Mouse (Mus musculus): Measurements from ENCODE around the gene Smg1. TPM values are rescaled to one million over a fixed set of nuclear protein-coding genes. Genes with fewer than 3 reads are reported as not detected.
A peak's percentile ranks its signal among the peaks of the same experiment; 100 is the strongest.
"Not testable (repeated sequence)": the region's sequence is repeated elsewhere in the genome, so short reads cannot be mapped to it uniquely, and the experiment has no call there.

Gene Smg1
- polyA plus RNA-seq, 1 experiment, result 0.62 TPM

DNA sequence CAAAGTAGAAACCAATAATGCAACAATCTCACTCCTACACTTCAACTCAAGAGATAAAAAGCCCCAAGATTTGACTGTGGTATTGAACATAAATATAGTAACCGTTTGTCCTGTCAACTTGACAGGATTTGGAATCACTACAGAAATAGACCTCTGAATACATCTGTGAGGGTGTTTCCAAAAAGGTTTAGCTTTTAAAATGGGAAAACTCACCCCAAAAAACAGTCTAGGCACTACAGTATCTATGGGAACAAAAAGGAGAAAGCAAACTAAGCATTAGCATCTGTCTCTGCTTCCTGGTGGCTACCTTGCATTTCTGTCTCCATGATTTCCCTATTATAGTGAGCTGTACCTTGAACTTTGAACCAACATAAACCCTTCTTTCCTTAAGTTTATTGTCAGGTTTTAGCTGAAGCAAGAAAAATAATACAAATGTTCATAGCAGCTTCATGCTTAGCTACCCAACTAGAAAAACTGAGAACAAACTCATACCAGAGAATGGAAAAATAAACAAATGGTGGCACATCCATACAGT, 67.6 kb downstream of the Smg1 start:
- Histone ChIP-seq H3K4me1 (ENCODE audit: control insufficient read depth) (peaks cover 1% of the 10 kb centered on the region), H3K9me3 (ENCODE audit: control insufficient read depth, low read length) (no peaks in the 10 kb centered on the region), H3K4me3 (replicated peaks) (no peak overlapping the region), H3K36me3 (ENCODE audit: control insufficient read depth) (peaks cover 80% of the 10 kb centered on the region), H3K27me3 (ENCODE audit: control insufficient read depth) (no peaks in the 10 kb centered on the region)
- TF ChIP-seq GATA1 (IDR thresholded peaks at IDR 0.05; ENCODE audit: low read length) (no peak), TAL1 (IDR thresholded peaks at IDR 0.05; ENCODE audit: low read length) (no peak)

- H3K4me1 ChIP-seq (ENCODE audit: control insufficient read depth); H3K4me3 ChIP-seq (replicated peaks); H3K9me3 ChIP-seq (ENCODE audit: control insufficient read depth, low read length); H3K27me3 ChIP-seq (ENCODE audit: control insufficient read depth): not testable (repeated sequence)
- H3K36me3 ChIP-seq (ENCODE audit: control insufficient read depth), result peaks cover 90% of the 10 kb centered on the region
Measured at GRCm38 (mm10) chr7:118170125-118170524, 73.3 kb downstream of the Smg1 start.

GRCm38 (mm10) chr7:118163006-118163405, 80.5 kb downstream of the Smg1 start:
- Histone ChIP-seq H3K4me1 (ENCODE audit: control insufficient read depth) (no peaks in the 10 kb centered on the region), H3K27me3 (ENCODE audit: control insufficient read depth) (no peaks in the 10 kb centered on the region), H3K4me3 (replicated peaks) (no peak overlapping the region), H3K9me3 (ENCODE audit: control insufficient read depth, low read length) (no peaks in the 10 kb centered on the region), H3K36me3 (ENCODE audit: control insufficient read depth) (peaks cover 68% of the 10 kb centered on the region)
- TF ChIP-seq GATA1 (IDR thresholded peaks at IDR 0.05; ENCODE audit: low read length) (no peak), TAL1 (IDR thresholded peaks at IDR 0.05; ENCODE audit: low read length) (no peak)

- H3K9me3 ChIP-seq (ENCODE audit: control insufficient read depth, low read length), result no peaks in the 10 kb centered on the region
- TF ChIP-seq GATA1 (IDR thresholded peaks at IDR 0.05; ENCODE audit: low read length) (no peak), TAL1 (IDR thresholded peaks at IDR 0.05; ENCODE audit: low read length) (no peak)
- H3K27me3 ChIP-seq (ENCODE audit: control insufficient read depth), result no peaks in the 10 kb centered on the region
- H3K36me3 ChIP-seq (ENCODE audit: control insufficient read depth), result peaks cover 64% of the 10 kb centered on the region
- H3K4me3 ChIP-seq (replicated peaks), result no peak overlapping the region
- H3K4me1 ChIP-seq (ENCODE audit: control insufficient read depth), result no peaks in the 10 kb centered on the region
Measured at GRCm38 (mm10) chr7:118160121-118160520, 83.3 kb downstream of the Smg1 start.

DNA sequence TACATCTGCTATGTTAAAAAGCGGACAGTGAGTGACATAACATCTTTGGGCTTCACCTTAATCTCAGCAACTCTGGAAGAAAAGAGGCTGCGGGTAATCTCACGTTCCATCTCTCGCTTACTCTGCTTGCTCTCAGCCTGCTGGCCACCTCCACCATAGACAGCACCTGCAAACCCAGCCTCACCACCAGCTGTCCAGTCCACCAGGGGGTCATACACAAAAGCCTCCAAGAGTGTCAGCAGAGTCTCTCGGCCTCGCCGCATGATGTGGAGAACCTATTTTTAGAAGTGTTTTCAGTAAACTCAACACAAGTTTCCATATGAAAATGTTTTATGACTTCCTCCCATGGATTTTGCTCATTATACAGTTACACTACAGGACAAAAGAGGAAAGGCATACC, 87.0 kb downstream of the Smg1 start:
- no peaks in the 10 kb centered on the region for H3K4me1 ChIP-seq (ENCODE audit: control insufficient read depth)
- H3K9me3 ChIP-seq (ENCODE audit: control insufficient read depth, low read length), result no peaks in the 10 kb centered on the region
- no peak overlapping the region for H3K4me3 ChIP-seq (replicated peaks)
- no peak for TF ChIP-seq GATA1 (IDR thresholded peaks at IDR 0.05; ENCODE audit: low read length)
- no peak for TF ChIP-seq TAL1 (IDR thresholded peaks at IDR 0.05; ENCODE audit: low read length)
- peaks cover 78% of the 10 kb centered on the region for H3K36me3 ChIP-seq (ENCODE audit: control insufficient read depth)
- no peaks in the 10 kb centered on the region for H3K27me3 ChIP-seq (ENCODE audit: control insufficient read depth)

DNA sequence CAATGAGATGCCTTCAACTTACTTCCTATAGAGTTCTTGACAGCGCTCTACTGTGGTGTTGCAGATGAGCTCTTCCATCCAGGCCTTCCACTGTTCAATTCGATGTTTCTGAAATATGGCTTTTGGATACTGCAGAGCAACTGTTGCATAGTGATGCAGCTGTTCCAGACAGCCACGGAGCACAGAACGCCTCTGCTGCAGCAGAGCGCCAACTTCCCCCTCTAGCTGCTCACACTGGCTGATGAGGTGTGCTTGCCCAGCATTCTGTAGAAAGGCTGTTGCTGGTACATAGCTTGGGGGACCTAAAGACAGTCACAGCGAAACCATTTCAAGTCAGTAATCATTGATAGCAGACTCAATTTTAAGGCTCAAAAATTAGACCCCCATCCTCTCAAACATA, 89.3 kb downstream of the Smg1 start:
- Histone ChIP-seq H3K27me3 (ENCODE audit: control insufficient read depth) (no peaks in the 10 kb centered on the region), H3K36me3 (ENCODE audit: control insufficient read depth) (peaks cover 81% of the 10 kb centered on the region), H3K4me3 (replicated peaks) (no peak overlapping the region), H3K4me1 (ENCODE audit: control insufficient read depth) (no peaks in the 10 kb centered on the region), H3K9me3 (ENCODE audit: control insufficient read depth, low read length) (no peaks in the 10 kb centered on the region)
- no peak for TF ChIP-seq GATA1 (IDR thresholded peaks at IDR 0.05; ENCODE audit: low read length)
- TF ChIP-seq TAL1 (IDR thresholded peaks at IDR 0.05; ENCODE audit: low read length), result no peak

DNA sequence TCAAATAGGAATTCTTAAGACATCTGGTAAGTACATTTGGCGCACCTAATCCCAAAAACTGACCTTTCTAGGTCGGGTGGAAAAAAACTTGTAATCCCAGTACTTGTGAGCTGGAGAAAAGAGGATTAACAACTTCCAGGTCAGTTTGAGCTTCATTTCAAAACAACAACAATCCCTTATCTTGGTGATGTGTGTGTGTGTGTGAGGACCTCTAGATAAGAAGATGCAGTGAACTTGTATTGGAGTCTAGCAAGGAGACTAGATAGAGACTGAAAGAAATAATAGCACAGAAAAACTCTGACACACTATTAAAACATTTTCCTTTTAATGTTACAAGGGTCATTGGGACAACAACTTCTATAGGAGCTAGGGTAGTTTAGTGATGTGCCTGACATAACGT, 99.9 kb downstream of the Smg1 start:
- Histone ChIP-seq H3K9me3 (ENCODE audit: control insufficient read depth, low read length) (no peaks in the 10 kb centered on the region), H3K4me3 (replicated peaks) (no peak overlapping the region), H3K36me3 (ENCODE audit: control insufficient read depth) (peaks cover 84% of the 10 kb centered on the region), H3K4me1 (ENCODE audit: control insufficient read depth) (peaks cover 22% of the 10 kb centered on the region), H3K27me3 (ENCODE audit: control insufficient read depth) (no peaks in the 10 kb centered on the region)
- no peak for TF ChIP-seq TAL1 (IDR thresholded peaks at IDR 0.05; ENCODE audit: low read length)
- TF ChIP-seq GATA1 (IDR thresholded peaks at IDR 0.05; ENCODE audit: low read length), result no peak; the same call in 1 of the 2 replicates

- Histone ChIP-seq H3K36me3 (ENCODE audit: control insufficient read depth) (peaks cover 83% of the 10 kb centered on the region), H3K4me1 (ENCODE audit: control insufficient read depth) (peaks cover 22% of the 10 kb centered on the region), H3K4me3 (replicated peaks) (no peak overlapping the region), H3K9me3 (ENCODE audit: control insufficient read depth, low read length) (no peaks in the 10 kb centered on the region), H3K27me3 (ENCODE audit: control insufficient read depth) (no peaks in the 10 kb centered on the region)
- TF ChIP-seq GATA1 (IDR thresholded peaks at IDR 0.05; ENCODE audit: low read length) (no peak), TAL1 (IDR thresholded peaks at IDR 0.05; ENCODE audit: low read length) (peak; percentile 28; the same call in 1 of the 3 replicates)
Measured at GRCm38 (mm10) chr7:118143123-118143522, 100.3 kb downstream of the Smg1 start.

DNA sequence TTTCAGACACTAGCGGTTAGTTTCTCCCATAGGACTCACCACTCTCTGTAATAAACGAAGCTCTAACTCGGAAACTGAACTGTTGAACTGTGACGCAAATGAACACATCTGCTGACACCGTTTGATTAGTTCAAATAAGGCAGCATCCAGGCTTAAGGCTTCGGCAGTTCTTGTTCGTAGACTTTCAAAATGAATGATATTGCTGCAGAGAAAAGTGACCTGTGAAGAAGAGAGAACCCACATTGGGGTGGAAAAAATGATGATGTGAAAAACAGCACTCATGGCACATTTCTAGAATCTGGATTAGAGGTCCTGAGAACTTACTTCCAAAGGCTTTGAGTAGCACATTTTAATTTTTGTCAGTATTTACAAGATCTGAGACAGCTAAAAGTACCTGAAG, 102.2 kb downstream of the Smg1 start:
- Histone ChIP-seq H3K9me3 (ENCODE audit: control insufficient read depth, low read length) (no peaks in the 10 kb centered on the region), H3K4me1 (ENCODE audit: control insufficient read depth) (peaks cover 22% of the 10 kb centered on the region), H3K36me3 (ENCODE audit: control insufficient read depth) (peaks cover 90% of the 10 kb centered on the region)

DNA sequence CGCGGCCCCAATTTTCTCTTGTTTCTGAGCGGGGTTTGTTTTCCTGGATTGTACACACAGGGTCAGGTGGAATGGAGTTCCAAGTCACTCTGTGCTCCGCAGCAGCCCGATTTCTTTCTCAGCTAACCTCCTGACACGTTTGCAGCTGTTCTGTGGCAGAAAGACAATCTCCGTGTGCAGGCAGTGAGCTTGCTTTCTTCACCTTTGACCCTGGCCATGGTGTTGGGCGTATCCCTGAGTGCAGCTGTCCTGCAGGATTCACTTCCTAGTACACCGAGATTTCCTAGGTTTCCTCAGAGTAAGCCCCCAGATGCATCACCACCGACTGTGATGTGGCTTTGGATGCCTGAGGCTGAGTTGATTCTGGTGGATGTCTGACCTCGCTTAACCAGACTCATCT, 108.3 kb downstream of the Smg1 start:
- TF ChIP-seq GATA1 (IDR thresholded peaks at IDR 0.05; ENCODE audit: low read length) (no peak), TAL1 (IDR thresholded peaks at IDR 0.05; ENCODE audit: low read length) (no peak)
- no peaks in the 10 kb centered on the region for H3K27me3 ChIP-seq (ENCODE audit: control insufficient read depth)
- H3K36me3 ChIP-seq (ENCODE audit: control insufficient read depth), result peaks cover 75% of the 10 kb centered on the region
- peaks cover 9% of the 10 kb centered on the region for H3K4me1 ChIP-seq (ENCODE audit: control insufficient read depth)
- H3K4me3 ChIP-seq (replicated peaks), result no peak overlapping the region
- no peaks in the 10 kb centered on the region for H3K9me3 ChIP-seq (ENCODE audit: control insufficient read depth, low read length)

More for the DNA sequence above, 102.2 kb downstream of the Smg1 start:
- TF ChIP-seq TAL1 (IDR thresholded peaks at IDR 0.05; ENCODE audit: low read length) (no peak), GATA1 (IDR thresholded peaks at IDR 0.05; ENCODE audit: low read length) (no peak)
- Histone ChIP-seq H3K4me3 (replicated peaks) (no peak overlapping the region), H3K27me3 (ENCODE audit: control insufficient read depth) (no peaks in the 10 kb centered on the region)
